ENCODE assay signal across 8 mouse cellular contexts in genomic region chr11:69364910-69365309, GRCm38 (mm10). TPM values are rescaled to one million over a fixed set of nuclear protein-coding genes. Genes with fewer than 3 reads are reported as not detected.
A peak's percentile ranks its signal among the peaks of the same experiment; 100 is the strongest.
DNase-seq lines count a peak whose midpoint lies in the region; ATAC-seq and TF ChIP-seq lines count a peak whose summit lies in the region.

No protein-coding gene starts in this region.

- TF ChIP-seq POLR2A in spleen, adult 2 months (IDR thresholded peaks at IDR 0.05; ENCODE audit: low read depth, low read length): no peak

- peak; percentile 9; the same call in 1 of the 2 replicates for ATAC-seq in heart, embryonic 12.5 days (ENCODE audit: insufficient number of reproducible peaks, low FRiP score)
- peak; percentile 64 for ATAC-seq in kidney, embryonic 15.5 days (replicated peaks; ENCODE audit: low FRiP score)
- no peak for ATAC-seq in limb, embryonic 12.5 days (ENCODE audit: insufficient number of reproducible peaks, insufficient read depth, low FRiP score, low TSS enrichment, low read depth)
- ATAC-seq in midbrain, embryonic 13.5 days: peak; percentile 65

- TF ChIP-seq CTCF in spleen, adult 2 months (IDR thresholded peaks at IDR 0.05; ENCODE audit: extremely low read depth, insufficient read depth, insufficient read length, insufficient replicate concordance): no peak

- DNase-seq in spleen, adult 18-20 months: peak; percentile 44 to 53
- no peak for DNase-seq in spleen, adult 12 weeks (ENCODE audit: low spot score)
- peak; percentile 37 for DNase-seq in forebrain, embryonic 10.5 days (ENCODE audit: extremely low spot score, low spot score)
- DNase-seq in spleen, adult 2 months (ENCODE audit: low read depth in 1 of 2, low spot score in 2 of 2): peak in 1 of 2 experiments; percentile 36

- peaks cover 61% of the 10 kb centered on the region for H3K4me1 ChIP-seq in forebrain, embryonic 10.5 days
- peaks cover 35% of the 10 kb centered on the region for H3K4me1 ChIP-seq in heart, embryonic 12.5 days (replicated peaks)
- H3K4me1 ChIP-seq in kidney, embryonic 15.5 days: peaks cover 49% of the 10 kb centered on the region
- H3K4me1 ChIP-seq in limb, embryonic 12.5 days (replicated peaks): peaks cover 36% of the 10 kb centered on the region
- H3K4me1 ChIP-seq in midbrain, embryonic 13.5 days (replicated peaks): peaks cover 44% of the 10 kb centered on the region
- peaks cover 8% of the 10 kb centered on the region; the same call in 1 of the 2 replicates for H3K4me1 ChIP-seq in spleen, adult 2 months (ENCODE audit: control insufficient read depth, insufficient read depth, insufficient read length)

- no peaks in the 10 kb centered on the region for H3K27me3 ChIP-seq in forebrain, embryonic 10.5 days (ENCODE audit: poor library complexity, severe bottlenecking)
- no peaks in the 10 kb centered on the region for H3K27me3 ChIP-seq in heart, embryonic 12.5 days (replicated peaks)
- no peaks in the 10 kb centered on the region for H3K27me3 ChIP-seq in kidney, embryonic 15.5 days
- no peaks in the 10 kb centered on the region for H3K27me3 ChIP-seq in limb, embryonic 12.5 days
- H3K27me3 ChIP-seq in midbrain, embryonic 13.5 days: no peaks in the 10 kb centered on the region
- no peaks in the 10 kb centered on the region for H3K27me3 ChIP-seq in spleen, adult 2 months (ENCODE audit: control insufficient read depth, insufficient read depth, low read length)

- H3K9ac ChIP-seq in heart, embryonic 12.5 days: peak overlapping the region; percentile 71; the same call in 1 of the 2 replicates
- peak overlapping the region; percentile 29; the same call in 1 of the 2 replicates for H3K9ac ChIP-seq in kidney, embryonic 15.5 days
- H3K9ac ChIP-seq in limb, embryonic 12.5 days (replicated peaks): peak overlapping the region; percentile 73; the same call in 1 of the 2 replicates
- H3K9ac ChIP-seq in midbrain, embryonic 13.5 days (replicated peaks): peak overlapping the region; percentile 99

- 0% methylated on average over 6 of the region's 6 CpGs for WGBS in forebrain, embryonic 10.5 days
- WGBS in heart, embryonic 12.5 days: 2% methylated on average over 6 of the region's 6 CpGs
- WGBS in kidney, embryonic 15.5 days: 2% methylated on average over 6 of the region's 6 CpGs
- 0% methylated on average over 6 of the region's 6 CpGs for WGBS in limb, embryonic 12.5 days
- 3% methylated on average over 6 of the region's 6 CpGs for WGBS in midbrain, embryonic 13.5 days
- WGBS in spleen, adult 2 months: 34% methylated on average over 6 of the region's 6 CpGs

- peak overlapping the region; percentile 97 for H3K4me2 ChIP-seq in heart, embryonic 12.5 days
- H3K4me2 ChIP-seq in kidney, embryonic 15.5 days: peak overlapping the region; percentile 87
- peak overlapping the region; percentile 97 for H3K4me2 ChIP-seq in limb, embryonic 12.5 days
- peak overlapping the region; percentile 96 for H3K4me2 ChIP-seq in midbrain, embryonic 13.5 days (replicated peaks)

- no peaks in the 10 kb centered on the region for H3K9me3 ChIP-seq in forebrain, embryonic 10.5 days
- H3K9me3 ChIP-seq in heart, embryonic 12.5 days (replicated peaks): no peaks in the 10 kb centered on the region
- no peaks in the 10 kb centered on the region for H3K9me3 ChIP-seq in kidney, embryonic 15.5 days (replicated peaks)
- H3K9me3 ChIP-seq in limb, embryonic 12.5 days: no peaks in the 10 kb centered on the region
- H3K9me3 ChIP-seq in midbrain, embryonic 13.5 days: no peaks in the 10 kb centered on the region

- H3K36me3 ChIP-seq in forebrain, embryonic 10.5 days (replicated peaks): peaks cover 46% of the 10 kb centered on the region
- H3K36me3 ChIP-seq in heart, embryonic 12.5 days: peaks cover 38% of the 10 kb centered on the region
- H3K36me3 ChIP-seq in kidney, embryonic 15.5 days: peaks cover 39% of the 10 kb centered on the region
- H3K36me3 ChIP-seq in limb, embryonic 12.5 days: peaks cover 46% of the 10 kb centered on the region
- peaks cover 44% of the 10 kb centered on the region for H3K36me3 ChIP-seq in midbrain, embryonic 13.5 days
- H3K36me3 ChIP-seq in spleen, adult 2 months (ENCODE audit: control insufficient read depth, insufficient read depth, low read length): peaks cover 22% of the 10 kb centered on the region

- H3K4me3 ChIP-seq in forebrain, embryonic 10.5 days: peak overlapping the region; percentile 97
- H3K4me3 ChIP-seq in heart, embryonic 12.5 days: peak overlapping the region; percentile 5; the same call in 1 of the 2 replicates
- peak overlapping the region; percentile 94 for H3K4me3 ChIP-seq in kidney, embryonic 15.5 days (replicated peaks)
- peak overlapping the region; percentile 95 for H3K4me3 ChIP-seq in limb, embryonic 12.5 days (replicated peaks)
- H3K4me3 ChIP-seq in midbrain, embryonic 13.5 days (replicated peaks): 0 out of 2 replicates have a peak overlapping the region, but pooled peaks have one; percentile 7
- H3K4me3 ChIP-seq in spleen, adult 2 months (ENCODE audit: extremely low read depth, insufficient read depth, insufficient read length): no peak overlapping the region

- H3K27ac ChIP-seq in forebrain, embryonic 10.5 days: peak overlapping the region; percentile 100
- peak overlapping the region; percentile 97 for H3K27ac ChIP-seq in heart, embryonic 12.5 days (ENCODE audit: poor library complexity, severe bottlenecking)
- peak overlapping the region; percentile 100 for H3K27ac ChIP-seq in kidney, embryonic 15.5 days
- H3K27ac ChIP-seq in limb, embryonic 12.5 days: peak overlapping the region; percentile 100
- H3K27ac ChIP-seq in midbrain, embryonic 13.5 days: peak overlapping the region; percentile 100
- peak overlapping the region; percentile 25; the same call in 1 of the 2 replicates for H3K27ac ChIP-seq in spleen, adult 2 months (ENCODE audit: insufficient read depth, low read length)

RNA-seq across cellular contexts. Expression of gene Chd3, which starts 4.3 kb away (rescaled TPM):
- 40.7 and 44.9 TPM in 2 replicates for polyA plus RNA-seq in forebrain, embryonic 10.5 days (2016; fragmentation: Nextera tagmentation; extraction: Ambion mirVana)
- 19.2 and 23.5 TPM in 2 replicates for polyA plus RNA-seq in heart, embryonic 12.5 days (2016; fragmentation: Nextera tagmentation; extraction: Ambion mirVana)
- 54.8 and 62.8 TPM in 2 replicates for polyA plus RNA-seq in kidney, embryonic 15.5 days (2015; fragmentation: Nextera tagmentation; extraction: Ambion mirVana)
- polyA plus RNA-seq in limb, embryonic 12.5 days (2016; fragmentation: Nextera tagmentation; extraction: Ambion mirVana): 121 and 124 TPM in 2 replicates
- polyA plus RNA-seq in midbrain, embryonic 13.5 days (2015; fragmentation: Nextera tagmentation; extraction: Ambion mirVana): 83.5 and 91.9 TPM in 2 replicates
- polyA plus RNA-seq in spleen, adult 2 months (2012; rRNA removed): 146 and 160 TPM in 2 replicates

RNA-seq across cellular contexts. Expression of gene Rnf227, which starts 24.6 kb away (rescaled TPM):
- polyA plus RNA-seq in forebrain, embryonic 10.5 days (2016; fragmentation: Nextera tagmentation; extraction: Ambion mirVana): 17.0 and 19.7 TPM in 2 replicates
- polyA plus RNA-seq in heart, embryonic 12.5 days (2016; fragmentation: Nextera tagmentation; extraction: Ambion mirVana): 6.7 and 8.5 TPM in 2 replicates
- polyA plus RNA-seq in kidney, embryonic 15.5 days (2015; fragmentation: Nextera tagmentation; extraction: Ambion mirVana): 16.6 and 17.1 TPM in 2 replicates
- 23.7 and 28.2 TPM in 2 replicates for polyA plus RNA-seq in limb, embryonic 12.5 days (2016; fragmentation: Nextera tagmentation; extraction: Ambion mirVana)
- polyA plus RNA-seq in midbrain, embryonic 13.5 days (2015; fragmentation: Nextera tagmentation; extraction: Ambion mirVana): 146 and 155 TPM in 2 replicates
- 0.47 and 0.86 TPM in 2 replicates for polyA plus RNA-seq in spleen, adult 2 months (2012; rRNA removed)

RNA-seq across cellular contexts. Expression of gene Naa38, which starts 30.4 kb away (rescaled TPM):
- polyA plus RNA-seq in forebrain, embryonic 10.5 days (2016; fragmentation: Nextera tagmentation; extraction: Ambion mirVana): 131 and 136 TPM in 2 replicates
- polyA plus RNA-seq in heart, embryonic 12.5 days (2016; fragmentation: Nextera tagmentation; extraction: Ambion mirVana): 147 and 150 TPM in 2 replicates
- 153 and 155 TPM in 2 replicates for polyA plus RNA-seq in kidney, embryonic 15.5 days (2015; fragmentation: Nextera tagmentation; extraction: Ambion mirVana)
- polyA plus RNA-seq in limb, embryonic 12.5 days (2016; fragmentation: Nextera tagmentation; extraction: Ambion mirVana): 126 and 136 TPM in 2 replicates
- 92.2 and 105 TPM in 2 replicates for polyA plus RNA-seq in midbrain, embryonic 13.5 days (2015; fragmentation: Nextera tagmentation; extraction: Ambion mirVana)
- 82.3 and 105 TPM in 2 replicates for polyA plus RNA-seq in spleen, adult 2 months (2012; rRNA removed)

RNA-seq across cellular contexts. Expression of gene Cyb5d1, which starts 30.5 kb away (rescaled TPM):
- 47.3 and 54.6 TPM in 2 replicates for polyA plus RNA-seq in forebrain, embryonic 10.5 days (2016; fragmentation: Nextera tagmentation; extraction: Ambion mirVana)
- polyA plus RNA-seq in heart, embryonic 12.5 days (2016; fragmentation: Nextera tagmentation; extraction: Ambion mirVana): 24.8 and 27.1 TPM in 2 replicates
- 30.2 and 30.5 TPM in 2 replicates for polyA plus RNA-seq in kidney, embryonic 15.5 days (2015; fragmentation: Nextera tagmentation; extraction: Ambion mirVana)
- 42.5 and 42.6 TPM in 2 replicates for polyA plus RNA-seq in limb, embryonic 12.5 days (2016; fragmentation: Nextera tagmentation; extraction: Ambion mirVana)
- 41.8 and 47.7 TPM in 2 replicates for polyA plus RNA-seq in midbrain, embryonic 13.5 days (2015; fragmentation: Nextera tagmentation; extraction: Ambion mirVana)
- 9.5 and 11.1 TPM in 2 replicates for polyA plus RNA-seq in spleen, adult 2 months (2012; rRNA removed)

RNA-seq across cellular contexts. Expression of gene Tmem88, which starts 33.1 kb away (rescaled TPM):
- 23.3 and 23.4 TPM in 2 replicates for polyA plus RNA-seq in forebrain, embryonic 10.5 days (2016; fragmentation: Nextera tagmentation; extraction: Ambion mirVana)
- 34.4 and 35.7 TPM in 2 replicates for polyA plus RNA-seq in heart, embryonic 12.5 days (2016; fragmentation: Nextera tagmentation; extraction: Ambion mirVana)
- polyA plus RNA-seq in kidney, embryonic 15.5 days (2015; fragmentation: Nextera tagmentation; extraction: Ambion mirVana): 41.9 and 44.3 TPM in 2 replicates
- polyA plus RNA-seq in limb, embryonic 12.5 days (2016; fragmentation: Nextera tagmentation; extraction: Ambion mirVana): 24.2 and 25.4 TPM in 2 replicates
- 4.9 and 7.0 TPM in 2 replicates for polyA plus RNA-seq in midbrain, embryonic 13.5 days (2015; fragmentation: Nextera tagmentation; extraction: Ambion mirVana)
- 14.3 and 20.5 TPM in 2 replicates for polyA plus RNA-seq in spleen, adult 2 months (2012; rRNA removed)

Comparison
In these comparisons a context has a peak if more than half of its experiments do, and no peak if none do; other contexts are left out.
1. H3K27ac ChIP-seq: peak in every context shown above with its lines; median percentile 100 in forebrain, embryonic 10.5 days; 100 in kidney, embryonic 15.5 days; 100 in limb, embryonic 12.5 days; 100 in midbrain, embryonic 13.5 days; 97 in heart, embryonic 12.5 days; 25 in spleen, adult 2 months.
2. H3K9ac ChIP-seq: peak in every context shown above with its lines; median percentile 99 in midbrain, embryonic 13.5 days; 73 in limb, embryonic 12.5 days; 71 in heart, embryonic 12.5 days; 29 in kidney, embryonic 15.5 days.